Mouse (Mus musculus) CH12.LX (cell line): ENCODE measurements around the gene Cyp2c68. TPM values are rescaled to one million over a fixed set of nuclear protein-coding genes. Genes with fewer than 3 reads are reported as not detected.
"Not testable (repeated sequence)": the region's sequence is repeated elsewhere in the genome, so short reads cannot be mapped to it uniquely, and the experiment has no call there.

Experiments
- DNase-seq: peaks from one replicate; pipeline ENCODE4 v3.0.0-alpha.2; 2013; ENCODE audit errors: extremely low read depth
- H3K27ac ChIP-seq: 2 replicates; pipeline ENCODE4 v1.5.1; 2012; ENCODE audit warnings: low read depth, mild to moderate bottlenecking, control low read depth, moderate library complexity; ENCODE audit not compliant: insufficient read depth
- H3K27me3 ChIP-seq: replicated peaks from 2 replicates; pipeline ENCODE3; 2012; ENCODE audit warnings: inconsistent platforms
- H3K36me3 ChIP-seq, 2 experiments: replicated peaks in 1 of 2; 2 replicates each; pipeline versions ENCODE3 to v1.6.1; 2012; ENCODE audit warnings: inconsistent platforms in 1 of 2, low read length in 1 of 2, mild to moderate bottlenecking in 1 of 2, mixed read lengths in 1 of 2, moderate library complexity in 1 of 2; ENCODE audit not compliant: control insufficient read depth in 1 of 2, insufficient read depth in 1 of 2
- H3K4me1 ChIP-seq, 2 experiments: 2 replicates each; pipeline ENCODE4 v1.6.1; 2012; ENCODE audit warnings: inconsistent platforms in 1 of 2, moderate library complexity in 1 of 2; ENCODE audit not compliant: insufficient read depth in 2 of 2, control insufficient read depth in 1 of 2
- H3K4me2 ChIP-seq: 2 replicates; pipeline ENCODE4 v1.6.1; 2012; ENCODE audit warnings: low read depth, mild to moderate bottlenecking, control low read depth; ENCODE audit not compliant: poor library complexity, insufficient read depth, severe bottlenecking
- H3K4me3 ChIP-seq, 3 experiments: fragments of 150-350 bp in 1 of 3; sonication (generic) in 1 of 3; replicated peaks in 1 of 3; 2 replicates each; pipeline versions ENCODE3 to v1.5.1; 2011 to 2012; ENCODE audit warnings: low read depth in 2 of 3, low read length in 2 of 3, mild to moderate bottlenecking in 2 of 3, moderate library complexity in 2 of 3, control low read depth in 1 of 3, improper control_type of control experiment in 1 of 3, inconsistent platforms in 1 of 3, mixed read lengths in 1 of 3; ENCODE audit not compliant: poor library complexity in 1 of 3
- H3K79me2 ChIP-seq: replicated peaks from 2 replicates; pipeline ENCODE4 v1.6.1; 2012; ENCODE audit warnings: mild to moderate bottlenecking, moderate library complexity; ENCODE audit not compliant: control insufficient read depth, poor library complexity, insufficient read depth, severe bottlenecking; ENCODE audit errors: extremely low read depth
- H3K9ac ChIP-seq: 2 replicates; pipeline ENCODE4 v1.6.1; 2012; ENCODE audit warnings: low read depth, mild to moderate bottlenecking, control low read depth, moderate library complexity; ENCODE audit not compliant: insufficient read depth
- H3K9me3 ChIP-seq: replicated peaks from 2 replicates; pipeline ENCODE3; 2012; ENCODE audit warnings: low read length, inconsistent platforms, mixed read lengths
- E2F4 ChIP-seq: IDR thresholded peaks from 2 replicates; pipeline ENCODE4 v1.6.1; 2011; ENCODE audit warnings: low read depth, low read length, improper control_type of control experiment; ENCODE audit not compliant: insufficient replicate concordance
- NRF1 ChIP-seq: IDR thresholded peaks from 2 replicates; pipeline ENCODE4 v1.6.1; 2014; ENCODE audit warnings: low read depth, mild to moderate bottlenecking, inconsistent platforms, low read length, improper control_type of control experiment, moderate library complexity
- dilution Hi-C: fragments of 300-500 bp; cut with MboI; formaldehyde crosslinking; loops from 2 replicates; pipeline ENCODE4 v1.14.3; 2020; ENCODE audit warnings: low sequenced_read_pairs; ENCODE audit not compliant: extremely low pct_unique_long_range_greater_than_20kb, extremely low pct_ligation_motif_present
- in situ Hi-C: fragments of 300-500 bp; cut with MboI; formaldehyde crosslinking; loops from 3 replicates; pipeline ENCODE4 v1.14.3; 2019; ENCODE audit warnings: low sequenced_read_pairs, low pct_ligation_motif_present, low pct_unique_long_range_greater_than_20kb, mixed read lengths
- polyA plus RNA-seq: library from polyadenylated mRNA; unstranded; fragments of >175 nt; gene quantifications from 2 replicates; pipeline ENCODE4 v1.2.1, GENCODE M21; 2012; ENCODE audit warnings: low read depth; ENCODE audit not compliant: insufficient read length
- total RNA-seq, 2 experiments: library from RNA; depleted of rRNA; stranded (reverse); fragments of 300-350 nt in 1 of 2; fragments of >200 nt in 1 of 2; gene quantifications; 2 replicates each; pipeline ENCODE4 v1.2.3; 2012 to 2014

The Cyp2c68 gene
- total and polyA plus RNA-seq, 3 experiments, result 0.16 TPM; not detected in 2

DNA sequence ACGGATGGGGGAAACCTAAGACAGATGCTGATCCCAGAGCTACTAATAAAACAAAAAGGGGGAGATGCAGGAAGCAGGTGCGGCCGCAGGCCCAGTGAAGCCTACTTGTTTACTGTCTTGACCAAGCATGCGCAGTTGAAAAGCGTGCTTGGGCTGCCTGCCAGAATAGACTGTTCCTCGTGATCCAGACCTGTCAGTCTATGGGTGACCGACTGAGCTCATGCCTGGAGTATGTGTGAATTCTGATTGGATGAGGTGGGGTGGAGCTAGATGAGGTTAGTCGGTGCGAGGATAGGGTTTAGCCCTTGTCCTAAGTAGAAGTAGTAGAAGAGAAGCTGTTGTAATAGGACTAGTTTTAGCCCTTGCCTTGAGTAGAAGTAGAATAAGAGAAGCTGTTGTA is 93.3 kb downstream of the Cyp2c68 start:
- no peaks in the 10 kb centered on the region for H3K36me3 ChIP-seq
- no peak overlapping the region for H3K4me2 ChIP-seq
- H3K9me3 ChIP-seq, result peaks cover 2% of the 10 kb centered on the region
- no peak overlapping the region for H3K9ac ChIP-seq
- dilution Hi-C loops, result no loop called here
- H3K27me3 ChIP-seq, result no peaks in the 10 kb centered on the region
- H3K79me2 ChIP-seq, result no peaks in the 10 kb centered on the region
- no peak for DNase-seq
- no peaks in the 10 kb centered on the region for H3K4me1 ChIP-seq
- in situ Hi-C loops, result no loop called here
- no peak overlapping the region for H3K27ac ChIP-seq
- H3K4me3 ChIP-seq, result no peak overlapping the region
- TF ChIP-seq NRF1, result no peak
- TF ChIP-seq E2F4, result no peak
- TF ChIP-seq, all 38 proteins: peak for 0

DNA sequence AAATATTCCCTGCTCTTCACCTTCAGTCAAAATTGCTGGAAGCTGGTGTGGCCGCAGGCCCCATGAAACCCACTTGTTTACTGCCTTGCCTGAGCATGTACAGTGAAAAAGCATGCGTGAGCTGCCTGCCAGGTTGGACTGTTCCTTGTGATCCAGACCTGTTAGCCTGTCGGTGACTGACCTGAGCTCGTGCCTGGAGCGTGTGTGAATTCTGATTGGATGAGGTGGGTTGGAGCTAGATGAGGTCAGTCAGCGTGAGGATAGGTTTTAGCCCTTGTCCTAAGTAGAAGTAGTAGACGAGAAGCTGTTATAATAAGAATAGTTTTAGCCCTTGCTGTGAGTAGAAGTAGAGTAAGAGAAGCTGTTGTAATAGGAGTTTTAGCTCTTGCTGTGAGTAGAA is 96.3 kb downstream of the Cyp2c68 start:
- H3K27ac ChIP-seq, dilution Hi-C loops: not testable (repeated sequence)

More for the DNA sequence above, 96.3 kb downstream of the Cyp2c68 start:
- H3K4me3 ChIP-seq, H3K4me1 ChIP-seq, H3K4me2 ChIP-seq, H3K9ac ChIP-seq, H3K36me3 ChIP-seq, H3K79me2 ChIP-seq, DNase-seq, in situ Hi-C loops, H3K27me3 ChIP-seq, H3K9me3 ChIP-seq: not testable (repeated sequence)

Other genes with a start within 250 kb of the Cyp2c68 start
- gene Cyp2c39, start 230.2 kb downstream of the Cyp2c68 start, total RNA-seq (2012; rRNA removed), result not detected in 2 replicates
- not detected in 2 replicates for gene Cyp2c39, start 230.2 kb downstream of the Cyp2c68 start, total RNA-seq (2014; rRNA removed)
- gene Cyp2c39, start 230.2 kb downstream of the Cyp2c68 start, polyA plus RNA-seq, result not detected in 2 replicates
- not detected in 2 replicates for gene Cyp2c67, start 92.0 kb downstream of the Cyp2c68 start, total RNA-seq (2012; rRNA removed)
- gene Cyp2c67, start 92.0 kb downstream of the Cyp2c68 start, total RNA-seq (2014; rRNA removed), result not detected in 2 replicates
- gene Cyp2c67, start 92.0 kb downstream of the Cyp2c68 start, polyA plus RNA-seq, result not detected in 2 replicates
- not detected in 2 replicates for gene Cyp2c40, start 71.8 kb upstream of the Cyp2c68 start, total RNA-seq (2012; rRNA removed)
- gene Cyp2c40, start 71.8 kb upstream of the Cyp2c68 start, total RNA-seq (2014; rRNA removed), result not detected in 2 replicates
- gene Cyp2c40, start 71.8 kb upstream of the Cyp2c68 start, polyA plus RNA-seq, result not detected in 2 replicates
- not detected in 2 replicates for gene Cyp2c69, start 145.7 kb upstream of the Cyp2c68 start, total RNA-seq (2012; rRNA removed)
- not detected in 2 replicates for gene Cyp2c69, start 145.7 kb upstream of the Cyp2c68 start, total RNA-seq (2014; rRNA removed)
- not detected in 2 replicates for gene Cyp2c69, start 145.7 kb upstream of the Cyp2c68 start, polyA plus RNA-seq